Mouse (Mus musculus) thymus, adult 2 months (tissue): ENCODE results near the gene Birc7. TPM values are rescaled to one million over a fixed set of nuclear protein-coding genes. Genes with fewer than 3 reads are reported as not detected.

Experiments
- DNase-seq: peaks from one replicate; pipeline ENCODE4 v3.0.0; 2021
- H3K27ac ChIP-seq: fragments of 200-500 bp; 2 replicates; pipeline ENCODE4 v1.5.1; 2012; ENCODE audit warnings: low read length, control low read depth; ENCODE audit not compliant: control insufficient read depth, insufficient read depth
- H3K27me3 ChIP-seq: fragments of 200-500 bp; 2 replicates; pipeline ENCODE4 v1.6.1; 2012; ENCODE audit warnings: mild to moderate bottlenecking, low read length, moderate library complexity, mixed read lengths; ENCODE audit not compliant: control insufficient read depth, insufficient read depth
- H3K36me3 ChIP-seq: fragments of 200-500 bp; 2 replicates; pipeline ENCODE4 v1.6.1; 2012; ENCODE audit warnings: mild to moderate bottlenecking, low read length, moderate library complexity; ENCODE audit not compliant: control insufficient read depth, insufficient read depth
- H3K4me1 ChIP-seq: fragments of 200-500 bp; replicated peaks from 2 replicates; pipeline ENCODE4 v1.6.1; 2012; ENCODE audit warnings: low read length; ENCODE audit not compliant: control insufficient read depth, insufficient read depth
- H3K4me3 ChIP-seq: fragments of 200-500 bp; 2 replicates; pipeline ENCODE4 v1.5.1; 2012; ENCODE audit warnings: mild to moderate bottlenecking, low read length, control low read depth, moderate library complexity; ENCODE audit not compliant: control insufficient read depth, insufficient read depth
- CTCF ChIP-seq: fragments of 200-500 bp; IDR thresholded peaks from 2 replicates; pipeline ENCODE4 v1.5.1; 2012; ENCODE audit warnings: mild to moderate bottlenecking, control low read depth, low read length, moderate library complexity, borderline replicate concordance; ENCODE audit not compliant: control insufficient read depth, poor library complexity, insufficient read depth; ENCODE audit errors: extremely low read depth
- POLR2A ChIP-seq: fragments of 200-500 bp; IDR thresholded peaks from 2 replicates; pipeline ENCODE4 v1.6.1; 2012; ENCODE audit warnings: mild to moderate bottlenecking, low read length, control low read depth, moderate library complexity; ENCODE audit not compliant: control insufficient read depth, poor library complexity, insufficient read depth; ENCODE audit errors: extremely low read depth
- WGBS: fragments of 180-500 bp; shearing (Covaris S2); methylation state at CpG from one replicate; pipeline ENCODE4 v1.1.7; 2018; 5-methylcytosine and 5-hydroxymethylcytosine counted together
- polyA plus RNA-seq: library from polyadenylated mRNA; depleted of rRNA; stranded (reverse); fragments of >200 nt; gene quantifications from 2 replicates; pipeline ENCODE4 v1.2.3, GENCODE M21; 2012

Birc7 gene
- polyA plus RNA-seq, 1 experiment: 0.19 TPM

- H3K36me3 ChIP-seq: peaks cover 15% of the 10 kb centered on the region
These were observed 24.2 kb upstream of the Birc7 start for GRCm38 (mm10) chr2:180904435-180905208.

GRCm38 (mm10) chr2:180905556-180906221 lies 23.1 kb upstream of the Birc7 start:
- no peak overlapping the region for H3K4me3 ChIP-seq
- H3K27ac ChIP-seq: no peak overlapping the region
- peaks cover 20% of the 10 kb centered on the region for H3K36me3 ChIP-seq
- TF ChIP-seq CTCF (no peak), POLR2A (no peak)
- H3K4me1 ChIP-seq: no peaks in the 10 kb centered on the region
- no peaks in the 10 kb centered on the region for H3K27me3 ChIP-seq
- WGBS: 89% methylated on average over 5 of the region's 5 CpGs
- DNase-seq: no peak

More at GRCm38 (mm10) chr2:180904435-180905208, 24.2 kb upstream of the Birc7 start:
- Histone ChIP-seq H3K27ac (no peak overlapping the region), H3K27me3 (no peaks in the 10 kb centered on the region), H3K4me1 (no peaks in the 10 kb centered on the region), H3K4me3 (no peak overlapping the region)
- DNase-seq: no peak
- WGBS: 97% methylated on average over 18 of the region's 18 CpGs
- TF ChIP-seq CTCF (no peak), POLR2A (no peak)

GRCm38 (mm10) chr2:180910928-180911327 lies 17.9 kb upstream of the Birc7 start:
- Histone ChIP-seq H3K27me3 (no peaks in the 10 kb centered on the region), H3K27ac (no peak overlapping the region), H3K36me3 (peaks cover 54% of the 10 kb centered on the region), H3K4me1 (no peaks in the 10 kb centered on the region), H3K4me3 (no peak overlapping the region)
- 98% methylated on average over 12 of the region's 12 CpGs for WGBS
- TF ChIP-seq POLR2A (no peak), CTCF (no peak)
- no peak for DNase-seq

- no peak overlapping the region for H3K27ac ChIP-seq
- no peak for DNase-seq
- peaks cover 62% of the 10 kb centered on the region for H3K36me3 ChIP-seq
- WGBS: 93% methylated on average over 3 of the region's 3 CpGs
- TF ChIP-seq POLR2A: no peak
- H3K27me3 ChIP-seq: no peaks in the 10 kb centered on the region
- peaks cover 5% of the 10 kb centered on the region; the same call in 1 of the 2 replicates for H3K4me1 ChIP-seq
- H3K4me3 ChIP-seq: no peak overlapping the region
These were observed 12.9 kb upstream of the Birc7 start for GRCm38 (mm10) chr2:180915886-180916433.

GRCm38 (mm10) chr2:180919913-180920809 lies 8.7 kb upstream of the Birc7 start:
- peak; percentile 50 for DNase-seq

More at GRCm38 (mm10) chr2:180919913-180920809, 8.7 kb upstream of the Birc7 start:
- WGBS: 1% methylated on average over 61 of the region's 61 CpGs
- peaks cover 23% of the 10 kb centered on the region for H3K36me3 ChIP-seq
- H3K27me3 ChIP-seq: no peaks in the 10 kb centered on the region
- peak overlapping the region; percentile 93 for H3K4me3 ChIP-seq
- peaks cover 5% of the 10 kb centered on the region for H3K4me1 ChIP-seq
- peak overlapping the region; percentile 47; the same call in 1 of the 2 replicates for H3K27ac ChIP-seq
- TF ChIP-seq CTCF (no peak), POLR2A (no peak)
